22 mouse cellular contexts compared by ENCODE assay signal in genomic region chr15:99262702-99263101, GRCm38 (mm10). TPM values are rescaled to one million over a fixed set of nuclear protein-coding genes. Genes with fewer than 3 reads are reported as not detected.
DNase-seq lines count a peak whose midpoint lies in the region; ATAC-seq and TF ChIP-seq lines count a peak whose summit lies in the region.
"Had no signal": no experiment of that assay in that cellular context is flagged by ENCODE, and none has a peak within 500 bp of the region (broad histone marks: within the 10 kb centered on the region; RNA-seq: fewer than 3 reads in every experiment).

No protein-coding gene starts in this region.

- no peak for TF ChIP-seq EP300 in liver, postnatal 0 days (IDR thresholded peaks at IDR 0.05; ENCODE audit: low read depth)

- H3K27ac ChIP-seq in heart, embryonic 13.5 days (replicated peaks) = peak overlapping the region; percentile 17; the same call in 1 of the 2 replicates
- H3K27ac ChIP-seq in kidney, postnatal 0 days = no peak overlapping the region
- no peak overlapping the region for H3K27ac ChIP-seq in kidney, embryonic 14.5 days (ENCODE audit: low read depth, low read length)
- H3K27ac ChIP-seq in liver, postnatal 0 days (ENCODE audit: low read depth) = no peak overlapping the region
- H3K27ac ChIP-seq: embryonic facial prominence, embryonic 10.5 days; forebrain, embryonic 13.5 days; hindbrain, embryonic 15.5 days had no signal

- H3K4me1 ChIP-seq in heart, embryonic 13.5 days = peaks cover 33% of the 10 kb centered on the region
- H3K4me1 ChIP-seq in kidney, postnatal 0 days (replicated peaks; ENCODE audit: insufficient read depth, low read length) = no peaks in the 10 kb centered on the region
- 0 out of 2 replicates have a peak, but pooled peaks cover 5% of the 10 kb centered on the region for H3K4me1 ChIP-seq in kidney, embryonic 14.5 days (ENCODE audit: control insufficient read depth, insufficient read depth, low read length)
- H3K4me1 ChIP-seq in liver, postnatal 0 days (ENCODE audit: insufficient read depth) = peaks cover 15% of the 10 kb centered on the region

- peak overlapping the region; percentile 27 for H3K4me2 ChIP-seq in heart, embryonic 13.5 days
- H3K4me2 ChIP-seq in kidney, postnatal 0 days (ENCODE audit: low read length) = no peak overlapping the region
- no peak overlapping the region for H3K4me2 ChIP-seq in kidney, embryonic 14.5 days (replicated peaks; ENCODE audit: low read depth, low read length)
- no peak overlapping the region for H3K4me2 ChIP-seq in liver, postnatal 0 days (ENCODE audit: low read depth, low read length)
- H3K4me2 ChIP-seq: forebrain, embryonic 13.5 days; heart, embryonic 12.5 days; hindbrain, embryonic 15.5 days had no signal

- 45% methylated on average over 10 of the region's 10 CpGs for WGBS in heart, embryonic 13.5 days
- WGBS in kidney, postnatal 0 days = 16% methylated on average over 10 of the region's 10 CpGs
- 12% methylated on average over 10 of the region's 10 CpGs for WGBS in kidney, embryonic 14.5 days
- 75% methylated on average over 10 of the region's 10 CpGs for WGBS in liver, postnatal 0 days (ENCODE audit: insufficient replicate concordance)

- DNase-seq in heart, postnatal 14 days = no peak
- DNase-seq in kidney, postnatal 0 days (ENCODE audit: low spot score) = peak; percentile 41
- peak; percentile 45 for DNase-seq in testis, postnatal 14 days (ENCODE audit: low spot score)
- no peak for DNase-seq in testis, postnatal 10 days (ENCODE audit: low spot score)
- DNase-seq in liver, postnatal 0 days = no peak
- DNase-seq: adrenal gland, postnatal 10 days; cerebellum, adult 18-20 months; cerebellum, adult 9-11 months; cerebellum, postnatal 36 days; forebrain, postnatal 0 days; gastrocnemius, postnatal 36 days; heart, adult 11 months; heart, postnatal 36 days had no signal

- H3K9me3 ChIP-seq in heart, embryonic 13.5 days = no peaks in the 10 kb centered on the region
- no peaks in the 10 kb centered on the region for H3K9me3 ChIP-seq in kidney, postnatal 0 days (replicated peaks; ENCODE audit: low read length)
- no peaks in the 10 kb centered on the region for H3K9me3 ChIP-seq in kidney, embryonic 14.5 days (ENCODE audit: control insufficient read depth, low read length)
- H3K9me3 ChIP-seq in liver, postnatal 0 days (ENCODE audit: low read length) = no peaks in the 10 kb centered on the region
- H3K9me3 ChIP-seq: embryonic facial prominence, embryonic 10.5 days; forebrain, embryonic 13.5 days; heart, embryonic 12.5 days; hindbrain, embryonic 15.5 days had no signal

- intact Hi-C loops in heart, postnatal 14 days (cut with DNase I) = no loop called here

- H3K4me3 ChIP-seq in heart, embryonic 13.5 days = no peak overlapping the region
- no peak overlapping the region for H3K4me3 ChIP-seq in kidney, postnatal 0 days (replicated peaks; ENCODE audit: low read depth, low read length)
- no peak overlapping the region for H3K4me3 ChIP-seq in kidney, embryonic 14.5 days (ENCODE audit: low read length)
- no peak overlapping the region for H3K4me3 ChIP-seq in liver, postnatal 0 days (ENCODE audit: low read depth, low read length)
- H3K4me3 ChIP-seq: embryonic facial prominence, embryonic 10.5 days; forebrain, embryonic 13.5 days; heart, embryonic 12.5 days; hindbrain, embryonic 15.5 days had no signal

- no peak for TF ChIP-seq CTCF in kidney, postnatal 0 days (IDR thresholded peaks at IDR 0.05; ENCODE audit: low read depth)
- TF ChIP-seq CTCF in liver, postnatal 0 days (IDR thresholded peaks at IDR 0.05; ENCODE audit: low read depth) = no peak

- no peak for ATAC-seq in heart, embryonic 13.5 days (ENCODE audit: extremely low read depth, insufficient number of reproducible peaks, low FRiP score, low TSS enrichment)
- ATAC-seq in kidney, postnatal 0 days (replicated peaks; ENCODE audit: low FRiP score, low read depth) = no peak
- ATAC-seq in kidney, embryonic 14.5 days (ENCODE audit: low FRiP score, low TSS enrichment) = no peak
- no peak for ATAC-seq in liver, postnatal 0 days
- ATAC-seq: forebrain, embryonic 13.5 days; forebrain, postnatal 0 days had no signal

- no peaks in the 10 kb centered on the region for H3K36me3 ChIP-seq in heart, embryonic 13.5 days
- no peaks in the 10 kb centered on the region for H3K36me3 ChIP-seq in kidney, postnatal 0 days (ENCODE audit: insufficient read depth, low read length)
- H3K36me3 ChIP-seq in kidney, embryonic 14.5 days (ENCODE audit: control insufficient read depth, insufficient read depth, low read length) = no peaks in the 10 kb centered on the region
- H3K36me3 ChIP-seq in liver, postnatal 0 days (replicated peaks; ENCODE audit: insufficient read depth, low read length) = no peaks in the 10 kb centered on the region
- H3K36me3 ChIP-seq: embryonic facial prominence, embryonic 10.5 days; heart, embryonic 12.5 days; hindbrain, embryonic 15.5 days had no signal

- no peak overlapping the region for H3K9ac ChIP-seq in heart, embryonic 13.5 days
- no peak overlapping the region for H3K9ac ChIP-seq in kidney, postnatal 0 days (ENCODE audit: low read depth, low read length)
- H3K9ac ChIP-seq in kidney, embryonic 14.5 days (ENCODE audit: low read depth, low read length) = no peak overlapping the region
- H3K9ac ChIP-seq in liver, postnatal 0 days (replicated peaks) = no peak overlapping the region
- H3K9ac ChIP-seq: forebrain, embryonic 13.5 days; forebrain, postnatal 0 days; heart, embryonic 12.5 days; hindbrain, embryonic 15.5 days had no signal

- H3K27me3 ChIP-seq in heart, embryonic 13.5 days (replicated peaks) = no peaks in the 10 kb centered on the region
- H3K27me3 ChIP-seq in kidney, postnatal 0 days (ENCODE audit: insufficient read depth, low read length) = no peaks in the 10 kb centered on the region
- H3K27me3 ChIP-seq in kidney, embryonic 14.5 days (ENCODE audit: control insufficient read depth, insufficient read depth, low read length) = no peaks in the 10 kb centered on the region
- no peaks in the 10 kb centered on the region for H3K27me3 ChIP-seq in liver, postnatal 0 days (ENCODE audit: insufficient read depth, low read length)
- H3K27me3 ChIP-seq: forebrain, embryonic 13.5 days; heart, embryonic 12.5 days; hindbrain, embryonic 15.5 days had no signal

RNA-seq across cellular contexts. Expression of gene Mcrs1, which starts 10.9 kb away (rescaled TPM):
- 149 TPM in 2 replicates for polyA plus RNA-seq in heart, embryonic 13.5 days (2015; fragmentation: Nextera tagmentation; extraction: Ambion mirVana)
- 10 to 100 TPM; 57.5 to 61.6 TPM for total RNA-seq in heart, postnatal 14 days (2021)
- polyA plus RNA-seq in kidney, postnatal 0 days (2015; fragmentation: Nextera tagmentation; extraction: Ambion mirVana) = 135 and 138 TPM in 2 replicates
- 180 and 182 TPM in 2 replicates for polyA plus RNA-seq in kidney, embryonic 14.5 days (2014; fragmentation: Nextera tagmentation; extraction: Ambion mirVana)
- 25.1 and 27.2 TPM in 2 replicates for polyA plus RNA-seq in liver, postnatal 0 days (2015; fragmentation: Nextera tagmentation; extraction: Ambion mirVana)

RNA-seq across cellular contexts. Expression of gene Prpf40b, which starts 32.2 kb away (rescaled TPM):
- 37.4 and 41.5 TPM in 2 replicates for polyA plus RNA-seq in heart, embryonic 13.5 days (2015; fragmentation: Nextera tagmentation; extraction: Ambion mirVana)
- total RNA-seq in heart, postnatal 14 days (2021) = 10 to 100 TPM; 25.5 to 26.3 TPM
- 38.3 and 42.7 TPM in 2 replicates for polyA plus RNA-seq in kidney, postnatal 0 days (2015; fragmentation: Nextera tagmentation; extraction: Ambion mirVana)
- polyA plus RNA-seq in kidney, embryonic 14.5 days (2014; fragmentation: Nextera tagmentation; extraction: Ambion mirVana) = 39.5 and 63.9 TPM in 2 replicates
- polyA plus RNA-seq in liver, postnatal 0 days (2015; fragmentation: Nextera tagmentation; extraction: Ambion mirVana) = 7.1 and 8.6 TPM in 2 replicates

RNA-seq across cellular contexts. Expression of gene Fam186b, which starts 33.0 kb away (rescaled TPM):
- polyA plus RNA-seq in heart, embryonic 13.5 days (2015; fragmentation: Nextera tagmentation; extraction: Ambion mirVana) = 0.40 and 0.52 TPM in 2 replicates
- not detected for total RNA-seq in heart, postnatal 14 days (2021)
- polyA plus RNA-seq in kidney, postnatal 0 days (2015; fragmentation: Nextera tagmentation; extraction: Ambion mirVana) = 0.22 and 0.47 TPM in 2 replicates
- polyA plus RNA-seq in kidney, embryonic 14.5 days (2014; fragmentation: Nextera tagmentation; extraction: Ambion mirVana) = 0.07 and 0.22 TPM in 2 replicates
- polyA plus RNA-seq in liver, postnatal 0 days (2015; fragmentation: Nextera tagmentation; extraction: Ambion mirVana) = not detected in 2 replicates
- total RNA-seq: gastrocnemius, adult 8-10 months; gastrocnemius, postnatal 36 days; heart, postnatal 36 days; MEL had no signal
- polyA plus RNA-seq: C2C12 had no signal

RNA-seq across cellular contexts. Expression of gene Kcnh3, which starts 38.0 kb away (rescaled TPM):
- polyA plus RNA-seq in heart, embryonic 13.5 days (2015; fragmentation: Nextera tagmentation; extraction: Ambion mirVana) = 0.19 and 0.45 TPM in 2 replicates
- under 1 TPM; 0.36 to 0.68 TPM for total RNA-seq in heart, postnatal 14 days (2021)
- polyA plus RNA-seq in kidney, postnatal 0 days (2015; fragmentation: Nextera tagmentation; extraction: Ambion mirVana) = 0.32 and 0.55 TPM in 2 replicates
- 0.46 and 1.4 TPM in 2 replicates for polyA plus RNA-seq in kidney, embryonic 14.5 days (2014; fragmentation: Nextera tagmentation; extraction: Ambion mirVana)
- 0.05 and 0.07 TPM in 2 replicates for polyA plus RNA-seq in liver, postnatal 0 days (2015; fragmentation: Nextera tagmentation; extraction: Ambion mirVana)
- total RNA-seq: gastrocnemius, adult 8-10 months had no signal

Comparison
In these comparisons a context has a peak if more than half of its experiments do, and no peak if none do; other contexts are left out.
1. DNase-seq: peak in kidney, postnatal 0 days (single experiment) and testis, postnatal 14 days (single experiment); none in heart, postnatal 14 days (0 of 2), testis, postnatal 10 days (single experiment) and liver, postnatal 0 days (single experiment).